Mouse (Mus musculus) forebrain, embryonic 15.5 days (tissue): Measurements from ENCODE around the gene Lyrm4. TPM values are rescaled to one million over a fixed set of nuclear protein-coding genes. Genes with fewer than 3 reads are reported as not detected.

Experiments
- ATAC-seq: fragments of 200-750 bp; cut with Nextera tagmentation; replicated peaks from 2 replicates; pipeline ENCODE4 v1.8.0; 2017; ENCODE audit warnings: mild to moderate bottlenecking, moderate TSS enrichment, moderate library complexity
- H3K27ac ChIP-seq: fragments of 300-500 bp; sonication (generic); replicated peaks from 2 replicates; pipeline ENCODE4 v1.5.1; 2015; ENCODE audit warnings: mild to moderate bottlenecking, inconsistent platforms
- H3K27me3 ChIP-seq: fragments of 300-500 bp; sonication (generic); 2 replicates; pipeline ENCODE4 v1.6.1; 2015; ENCODE audit warnings: inconsistent platforms
- H3K36me3 ChIP-seq: fragments of 300-500 bp; sonication (generic); 2 replicates; pipeline ENCODE4 v1.6.1; 2015; ENCODE audit warnings: mild to moderate bottlenecking, inconsistent platforms
- H3K4me1 ChIP-seq: fragments of 300-500 bp; sonication (generic); 2 replicates; pipeline ENCODE4 v1.6.1; 2015; ENCODE audit warnings: inconsistent platforms
- H3K4me2 ChIP-seq: fragments of 300-500 bp; sonication (generic); replicated peaks from 2 replicates; pipeline ENCODE4 v1.6.1; 2015; ENCODE audit warnings: mild to moderate bottlenecking, inconsistent platforms
- H3K4me3 ChIP-seq: fragments of 300-500 bp; sonication (generic); 2 replicates; pipeline ENCODE4 v1.5.1; 2015; ENCODE audit warnings: mild to moderate bottlenecking, inconsistent platforms
- H3K9ac ChIP-seq: fragments of 300-500 bp; sonication (generic); replicated peaks from 2 replicates; pipeline ENCODE4 v1.6.1; 2015; ENCODE audit warnings: mild to moderate bottlenecking, inconsistent platforms
- H3K9me3 ChIP-seq: fragments of 300-500 bp; sonication (generic); 2 replicates; pipeline ENCODE4 v1.6.1; 2016; ENCODE audit warnings: inconsistent platforms
- WGBS: fragments of 180-500 bp; shearing (Covaris S2); methylation state at CpG from one replicate; pipeline ENCODE4 v1.1.7; 2015; ENCODE audit warnings: mixed read lengths; 5-methylcytosine and 5-hydroxymethylcytosine counted together
- polyA plus RNA-seq: library from polyadenylated mRNA; unstranded; fragments of >200 nt; fragmentation: Nextera tagmentation; extraction: Ambion mirVana; gene quantifications from 2 replicates; pipeline ENCODE4 v1.2.1, GENCODE M21; 2015

The Lyrm4 gene
- 34.9 and 35.7 TPM in 2 replicates for polyA plus RNA-seq

GRCm38 (mm10) chr13:36117143-36118014 is at the start of gene Lyrm4, which contains the start of gene Fars2:
Lyrm4 (minus strand) TSS chr13:36117526.
Fars2 (plus strand) TSS chr13:36117412.
- H3K4me2 ChIP-seq = peak within 1 kb of the TSS; percentile 79
- H3K27ac ChIP-seq = peak within 1 kb of the TSS; percentile 97
- H3K36me3 ChIP-seq = no peaks in the 10 kb centered on the region
- WGBS = under 1% methylated on average over 73 of the region's 75 CpGs
- H3K9me3 ChIP-seq = no peaks in the 10 kb centered on the region
- peak; percentile 99 for ATAC-seq
- H3K4me1 ChIP-seq = peaks cover 21% of the 10 kb centered on the region
- peak within 1 kb of the TSS; percentile 62 for H3K9ac ChIP-seq
- H3K4me3 ChIP-seq = peak within 1 kb of the TSS; percentile 72
- no peaks in the 10 kb centered on the region for H3K27me3 ChIP-seq

GRCm38 (mm10) chr13:36163898-36164297 is 46.6 kb upstream of the Lyrm4 start:
- Histone ChIP-seq H3K27me3 (no peaks in the 10 kb centered on the region), H3K9ac (no peak overlapping the region), H3K27ac (no peak overlapping the region), H3K9me3 (no peaks in the 10 kb centered on the region), H3K36me3 (no peaks in the 10 kb centered on the region), H3K4me1 (peaks cover 6% of the 10 kb centered on the region; the same call in 1 of the 2 replicates), H3K4me2 (no peak overlapping the region), H3K4me3 (no peak overlapping the region)
- WGBS = 83% methylated on average over 1 of the region's 1 CpGs
- no peak for ATAC-seq

- Histone ChIP-seq H3K27ac (peak overlapping the region; percentile 23; the same call in 1 of the 2 replicates), H3K9ac (no peak overlapping the region), H3K9me3 (no peaks in the 10 kb centered on the region), H3K4me1 (peaks cover 6% of the 10 kb centered on the region; the same call in 1 of the 2 replicates), H3K36me3 (no peaks in the 10 kb centered on the region), H3K27me3 (no peaks in the 10 kb centered on the region), H3K4me3 (no peak overlapping the region), H3K4me2 (no peak overlapping the region)
- ATAC-seq = no peak
- 80% methylated on average over 5 of the region's 5 CpGs for WGBS
Measured at GRCm38 (mm10) chr13:36163411-36163810, 46.1 kb upstream of the Lyrm4 start.

- H3K9ac ChIP-seq = no peak overlapping the region
- WGBS = 89% methylated on average over 7 of the region's 7 CpGs
- no peak overlapping the region for H3K27ac ChIP-seq
- ATAC-seq = no peak
- no peaks in the 10 kb centered on the region for H3K9me3 ChIP-seq
- H3K27me3 ChIP-seq = no peaks in the 10 kb centered on the region
- H3K4me3 ChIP-seq = no peak overlapping the region
- H3K4me1 ChIP-seq = 0 out of 2 replicates have a peak, but pooled peaks cover 5% of the 10 kb centered on the region
- no peaks in the 10 kb centered on the region for H3K36me3 ChIP-seq
- H3K4me2 ChIP-seq = no peak overlapping the region
Measured at GRCm38 (mm10) chr13:36156340-36156931, 39.1 kb upstream of the Lyrm4 start.

GRCm38 (mm10) chr13:36152728-36153498 is 35.6 kb upstream of the Lyrm4 start:
- Histone ChIP-seq H3K9ac (no peak overlapping the region), H3K4me1 (peaks cover 8% of the 10 kb centered on the region; the same call in 1 of the 2 replicates), H3K27me3 (no peaks in the 10 kb centered on the region), H3K4me3 (no peak overlapping the region), H3K9me3 (no peaks in the 10 kb centered on the region), H3K36me3 (no peaks in the 10 kb centered on the region), H3K4me2 (no peak overlapping the region), H3K27ac (0 out of 2 replicates have a peak overlapping the region, but pooled peaks have one; percentile 23)
- WGBS = 73% methylated on average over 5 of the region's 5 CpGs
- 0 out of 2 replicates have a peak, but pooled peaks have one; percentile 32 for ATAC-seq

- no peak overlapping the region for H3K9ac ChIP-seq
- no peak overlapping the region for H3K27ac ChIP-seq
- H3K4me2 ChIP-seq = no peak overlapping the region
- H3K4me3 ChIP-seq = no peak overlapping the region
- H3K36me3 ChIP-seq = no peaks in the 10 kb centered on the region
- H3K9me3 ChIP-seq = no peaks in the 10 kb centered on the region
- ATAC-seq = no peak
- 44% methylated on average over 5 of the region's 5 CpGs for WGBS
- H3K4me1 ChIP-seq = peaks cover 8% of the 10 kb centered on the region; the same call in 1 of the 2 replicates
- H3K27me3 ChIP-seq = no peaks in the 10 kb centered on the region
Measured at GRCm38 (mm10) chr13:36150272-36150671, 32.9 kb upstream of the Lyrm4 start.

- H3K4me3 ChIP-seq = no peak overlapping the region
- H3K9ac ChIP-seq = no peak overlapping the region
- H3K27me3 ChIP-seq = no peaks in the 10 kb centered on the region
- H3K9me3 ChIP-seq = no peaks in the 10 kb centered on the region
- 50% methylated on average over 6 of the region's 6 CpGs for WGBS
- 0 out of 2 replicates have a peak, but pooled peaks have one; percentile 19 for ATAC-seq
- no peaks in the 10 kb centered on the region for H3K36me3 ChIP-seq
- peaks cover 8% of the 10 kb centered on the region; the same call in 1 of the 2 replicates for H3K4me1 ChIP-seq
- no peak overlapping the region for H3K27ac ChIP-seq
- H3K4me2 ChIP-seq = no peak overlapping the region
Measured at GRCm38 (mm10) chr13:36149175-36149939, 32.0 kb upstream of the Lyrm4 start.

- WGBS = 95% methylated on average over 1 of the region's 1 CpGs
Measured at GRCm38 (mm10) chr13:36145601-36146000, 28.3 kb upstream of the Lyrm4 start.

GRCm38 (mm10) chr13:36140247-36141016 is 23.1 kb upstream of the Lyrm4 start:
- H3K4me2 ChIP-seq = no peak overlapping the region
- H3K4me3 ChIP-seq = no peak overlapping the region
- H3K27ac ChIP-seq = no peak overlapping the region
- 80% methylated on average over 5 of the region's 5 CpGs for WGBS
- H3K4me1 ChIP-seq = no peaks in the 10 kb centered on the region
- H3K36me3 ChIP-seq = no peaks in the 10 kb centered on the region
- ATAC-seq = no peak
- H3K9me3 ChIP-seq = no peaks in the 10 kb centered on the region
- no peak overlapping the region for H3K9ac ChIP-seq
- no peaks in the 10 kb centered on the region for H3K27me3 ChIP-seq

More at GRCm38 (mm10) chr13:36145601-36146000, 28.3 kb upstream of the Lyrm4 start:
- no peak overlapping the region for H3K9ac ChIP-seq
- H3K36me3 ChIP-seq = no peaks in the 10 kb centered on the region
- H3K4me1 ChIP-seq = peaks cover 3% of the 10 kb centered on the region; the same call in 1 of the 2 replicates
- no peak overlapping the region for H3K4me3 ChIP-seq
- ATAC-seq = no peak
- no peaks in the 10 kb centered on the region for H3K9me3 ChIP-seq
- no peaks in the 10 kb centered on the region for H3K27me3 ChIP-seq
- no peak overlapping the region for H3K27ac ChIP-seq
- no peak overlapping the region for H3K4me2 ChIP-seq

GRCm38 (mm10) chr13:36139703-36140102 is 22.4 kb upstream of the Lyrm4 start:
- WGBS = 92% methylated on average over 5 of the region's 5 CpGs
- no peaks in the 10 kb centered on the region for H3K4me1 ChIP-seq
- H3K36me3 ChIP-seq = no peaks in the 10 kb centered on the region
- H3K27me3 ChIP-seq = no peaks in the 10 kb centered on the region
- no peak overlapping the region for H3K4me3 ChIP-seq
- no peaks in the 10 kb centered on the region for H3K9me3 ChIP-seq
- no peak overlapping the region for H3K9ac ChIP-seq
- no peak for ATAC-seq
- H3K4me2 ChIP-seq = no peak overlapping the region
- no peak overlapping the region for H3K27ac ChIP-seq
